Mouse (Mus musculus) thymus, adult 2 months (tissue): Measurements from ENCODE around the gene Pik3ca.

ENCODE experiments used
- CTCF ChIP-seq: fragments of 200-500 bp; IDR thresholded peaks from 2 replicates; pipeline ENCODE4 v1.5.1; 2012; ENCODE audit warnings: mild to moderate bottlenecking, control low read depth, low read length, moderate library complexity, borderline replicate concordance; ENCODE audit not compliant: control insufficient read depth, poor library complexity, insufficient read depth; ENCODE audit errors: extremely low read depth
- POLR2A ChIP-seq: fragments of 200-500 bp; IDR thresholded peaks from 2 replicates; pipeline ENCODE4 v1.6.1; 2012; ENCODE audit warnings: mild to moderate bottlenecking, low read length, control low read depth, moderate library complexity; ENCODE audit not compliant: control insufficient read depth, poor library complexity, insufficient read depth; ENCODE audit errors: extremely low read depth

DNA sequence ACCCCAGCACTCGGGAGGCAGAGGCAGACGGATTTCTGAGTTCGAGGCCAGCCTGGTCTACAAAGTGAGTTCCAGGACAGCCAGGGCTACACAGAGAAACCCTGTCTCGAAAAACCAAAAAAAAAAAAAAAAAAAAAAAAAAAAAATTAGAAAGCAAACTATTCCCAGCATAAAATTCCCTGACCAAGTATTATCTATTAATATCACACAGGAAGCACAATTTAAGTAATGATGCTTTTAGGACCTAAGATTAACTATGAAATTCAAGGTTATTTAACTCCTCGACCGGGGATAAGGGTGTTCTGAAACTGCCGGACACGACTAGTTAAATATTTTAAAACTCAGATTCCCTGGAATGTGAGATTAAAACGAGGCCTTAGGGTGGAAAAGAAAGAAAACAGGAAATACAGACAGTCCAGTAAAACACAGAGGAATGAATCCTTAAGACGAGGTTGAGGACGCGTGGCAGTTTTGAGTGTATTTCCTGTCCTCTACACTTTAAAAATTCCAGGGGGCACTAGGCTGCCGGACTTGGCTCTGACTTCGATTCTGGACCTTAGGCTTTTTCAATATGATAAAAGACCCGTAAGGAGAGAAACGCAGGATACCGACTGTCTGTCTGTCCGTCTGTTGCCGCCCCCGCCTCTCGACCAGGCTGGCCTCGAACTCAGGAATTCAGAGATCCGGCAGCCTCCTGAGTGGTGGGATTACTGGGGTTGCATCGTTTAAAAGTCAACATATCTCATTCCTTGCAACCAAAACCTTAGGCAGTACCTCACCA lies 1.5 kb upstream of the Pik3ca start:
- TF ChIP-seq POLR2A (no peak), CTCF (no peak)
